Mouse (Mus musculus): ENCODE data around the gene Dpp9.
A peak's percentile ranks its signal among the peaks of the same experiment; 100 is the strongest.

The Dpp9 gene

DNA sequence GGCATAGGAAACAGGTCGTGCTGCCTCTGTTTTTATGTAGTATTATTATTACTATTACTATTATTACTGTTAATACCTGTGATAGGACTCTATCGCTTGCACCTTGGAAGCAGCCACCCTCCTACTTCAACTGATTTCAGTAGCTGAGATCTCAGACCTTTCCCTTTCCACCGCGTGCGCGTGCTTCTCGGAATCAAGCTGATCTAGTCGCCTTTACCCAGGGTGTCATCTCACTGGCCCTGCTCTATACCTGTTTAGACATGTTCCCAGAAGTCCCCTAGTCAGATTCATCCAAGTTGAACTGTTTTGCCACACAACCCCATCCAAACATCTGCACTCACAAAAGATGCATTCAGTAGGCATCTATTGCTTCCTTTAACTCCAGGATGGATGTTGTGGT lies 14.7 kb upstream of the Dpp9 start:
- DNase-seq (ENCODE audit: low read depth, low spot score), result no peak

DNA sequence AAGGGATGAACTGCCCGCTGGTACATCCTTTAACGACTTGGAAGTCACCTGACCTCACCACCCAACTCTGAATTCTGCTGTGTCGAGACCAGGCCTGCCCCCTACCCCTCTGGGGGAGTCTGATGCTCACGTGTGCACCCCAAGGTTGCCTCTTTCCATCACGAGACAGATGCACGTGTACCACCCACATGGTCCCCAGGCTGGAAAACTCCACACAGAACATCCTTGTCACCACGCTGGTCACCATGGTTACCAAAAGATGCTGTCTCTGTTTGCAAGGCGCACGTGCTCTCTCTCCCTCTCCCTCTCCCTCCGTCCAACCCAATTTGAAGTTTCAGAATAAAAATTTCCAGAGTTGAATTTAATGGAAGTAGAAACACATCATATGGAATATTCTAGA lies 11.2 kb upstream of the Dpp9 start:
- DNase-seq (ENCODE audit: low read depth, low spot score), result no peak

DNA sequence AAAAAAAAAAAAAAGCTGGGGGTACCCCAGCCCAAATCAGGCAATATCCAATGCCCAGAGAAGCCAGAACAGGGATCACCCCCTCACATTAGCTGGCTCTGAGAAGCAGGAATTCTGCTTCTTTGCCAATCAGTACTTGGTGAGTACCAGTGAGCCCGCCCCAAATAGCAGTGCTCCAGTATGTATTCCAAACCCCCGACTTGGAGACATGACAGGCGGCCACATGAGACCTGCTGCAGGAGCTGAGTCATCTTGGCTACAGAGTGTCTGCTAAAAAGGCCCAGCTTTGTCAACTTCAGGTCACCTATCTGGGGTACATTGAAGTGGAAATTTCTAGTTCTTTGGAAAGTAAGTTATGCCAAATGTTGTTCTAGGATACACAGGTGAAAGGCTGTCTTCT lies 7.9 kb upstream of the Dpp9 start:
- DNase-seq (ENCODE audit: low read depth, low spot score), result no peak

DNA sequence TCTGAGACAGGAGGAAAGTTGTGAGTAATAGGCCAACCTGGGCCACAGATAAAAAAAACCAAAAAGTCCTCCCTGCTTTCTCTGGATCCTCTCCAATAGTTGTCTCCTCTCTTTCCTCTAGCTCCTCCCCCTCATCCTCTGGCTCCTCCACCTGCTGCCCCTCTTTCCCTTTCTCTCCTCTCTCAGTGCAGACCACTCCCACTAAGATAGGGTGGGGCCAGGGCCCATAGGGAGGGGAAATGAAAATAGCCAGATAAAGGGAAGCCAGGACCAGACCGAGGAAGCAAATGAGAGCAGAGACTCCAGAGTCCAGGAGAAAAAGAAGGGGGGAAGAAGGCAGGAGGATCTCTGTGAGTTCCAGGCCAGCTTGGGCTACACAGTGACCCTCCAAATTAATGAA lies 6.2 kb upstream of the Dpp9 start:
- peak; percentile 85 for DNase-seq (ENCODE audit: low read depth, low spot score)

DNA sequence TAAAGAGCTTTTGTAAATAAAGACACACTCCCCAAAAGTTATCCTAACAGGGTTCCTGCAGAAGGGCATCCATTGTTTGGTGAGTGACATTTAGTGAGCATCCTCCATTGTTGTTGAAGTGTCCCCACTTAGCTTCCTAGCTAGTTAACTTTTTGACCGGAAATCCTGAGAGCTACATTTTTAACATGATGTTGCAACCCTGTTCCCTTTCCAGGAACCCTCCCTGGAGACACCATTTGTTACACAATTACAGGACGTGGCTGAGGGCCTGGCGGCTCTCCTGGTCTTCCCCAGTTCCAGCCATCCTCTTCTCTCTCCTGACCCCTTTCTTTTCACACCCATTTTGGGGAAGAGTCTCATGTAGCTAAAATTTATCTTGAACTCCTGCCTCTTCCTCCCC lies 1.1 kb upstream of the Dpp9 start:
- no peak for DNase-seq (ENCODE audit: low read depth, low spot score)

DNA sequence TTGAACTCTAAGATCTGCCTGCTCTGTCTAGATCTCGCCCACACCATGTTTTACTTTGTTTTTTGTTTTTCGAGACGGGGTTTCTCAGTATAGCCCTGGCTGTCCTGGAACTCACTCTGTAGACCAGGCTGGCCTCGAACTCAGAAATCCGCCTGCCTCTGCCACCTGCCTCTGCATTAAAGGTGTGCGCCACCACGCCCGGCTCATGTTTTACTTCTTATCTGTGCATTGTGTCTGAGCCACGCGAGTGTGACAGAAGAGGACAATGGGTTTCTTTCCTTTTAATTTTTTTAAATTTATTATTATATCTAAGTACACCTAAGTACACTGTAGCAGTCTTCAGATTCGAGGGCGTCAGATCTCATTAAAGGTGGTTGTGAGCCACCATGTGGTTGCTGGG lies 546 bp upstream of the Dpp9 start:
- DNase-seq (ENCODE audit: low read depth, low spot score), result no peak

DNA sequence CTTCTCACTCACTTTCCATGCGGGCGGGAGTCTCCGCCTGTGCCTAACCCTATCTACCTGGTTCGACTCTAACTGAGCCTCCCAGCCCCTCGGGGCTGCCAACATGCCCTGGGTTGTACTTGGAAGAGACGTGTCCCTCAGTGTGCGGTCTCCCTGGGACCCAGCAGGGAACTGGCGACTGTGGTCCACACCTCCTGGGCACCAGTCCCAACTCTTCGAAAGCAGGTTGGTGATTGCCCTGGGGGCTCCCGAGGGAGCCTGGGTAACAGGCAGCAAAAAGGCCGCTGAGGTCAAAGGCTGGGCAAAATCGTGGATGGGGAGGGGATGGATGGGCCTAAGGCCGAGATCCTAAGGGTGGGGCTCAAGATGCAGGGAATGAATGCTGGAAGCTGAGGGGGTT lies 1.0 kb downstream of the Dpp9 start:
- DNase-seq (ENCODE audit: low read depth, low spot score), result no peak

DNA sequence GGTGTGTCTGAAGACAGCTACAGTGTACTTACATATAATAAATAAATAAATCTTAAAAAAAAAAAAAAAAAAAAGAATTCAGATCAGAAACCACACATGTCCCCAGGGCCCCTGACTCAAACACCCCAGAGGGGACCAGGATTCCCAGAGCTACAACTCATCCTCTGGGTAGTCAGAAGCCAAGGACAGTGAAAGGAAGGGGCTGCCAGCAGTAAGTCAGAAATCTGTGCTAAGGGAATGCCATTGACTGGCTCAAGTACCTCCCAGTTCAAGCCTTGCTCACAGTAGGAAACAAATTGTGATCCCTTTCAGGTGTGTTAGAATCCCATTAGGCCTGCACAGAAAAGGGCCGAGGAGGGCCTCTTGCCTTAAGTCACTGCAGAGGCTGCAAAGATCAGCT lies 4.5 kb downstream of the Dpp9 start:
- DNase-seq (ENCODE audit: low read depth, low spot score), result no peak

DNA sequence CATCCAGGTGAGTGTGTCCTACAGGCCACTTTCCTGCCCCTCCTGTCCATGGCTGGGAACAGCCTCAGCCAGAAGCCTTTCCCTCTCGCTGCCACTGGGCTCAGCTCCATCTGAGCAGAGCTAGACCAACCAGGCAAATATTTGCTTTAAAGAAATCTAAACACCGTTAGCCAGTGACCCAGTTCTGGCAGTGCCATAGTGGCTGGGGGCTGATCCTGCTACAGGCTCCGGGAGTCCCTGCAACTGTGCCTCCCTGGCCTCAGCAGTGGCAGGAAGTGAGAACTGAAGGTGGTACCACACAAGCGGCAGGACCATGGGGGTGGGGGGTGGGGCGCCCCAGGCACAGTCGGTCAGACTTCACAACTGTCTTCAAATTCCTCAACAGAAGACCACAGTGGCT lies 6.0 kb downstream of the Dpp9 start:
- DNase-seq (ENCODE audit: low read depth, low spot score), result no peak

DNA sequence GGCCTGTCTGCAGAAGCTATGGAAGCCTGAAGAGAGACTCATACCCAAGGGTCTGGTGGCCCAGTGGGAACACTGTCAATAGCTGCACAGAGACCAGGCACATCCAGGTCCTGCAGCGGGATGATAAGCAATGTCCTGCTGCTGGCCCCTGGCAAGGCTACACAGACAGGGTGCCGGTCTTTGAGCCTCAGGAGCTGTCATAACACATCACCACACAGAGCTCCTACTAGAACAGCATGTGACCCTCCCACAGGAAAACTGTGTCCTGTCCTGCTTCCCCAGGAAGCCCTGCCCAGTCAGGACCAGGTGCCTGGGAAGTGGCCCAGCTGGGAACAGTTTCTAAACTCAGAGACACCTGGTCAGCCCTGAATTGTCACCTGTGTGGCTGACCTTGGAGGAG lies 7.6 kb downstream of the Dpp9 start:
- DNase-seq (ENCODE audit: low read depth, low spot score), result no peak

DNA sequence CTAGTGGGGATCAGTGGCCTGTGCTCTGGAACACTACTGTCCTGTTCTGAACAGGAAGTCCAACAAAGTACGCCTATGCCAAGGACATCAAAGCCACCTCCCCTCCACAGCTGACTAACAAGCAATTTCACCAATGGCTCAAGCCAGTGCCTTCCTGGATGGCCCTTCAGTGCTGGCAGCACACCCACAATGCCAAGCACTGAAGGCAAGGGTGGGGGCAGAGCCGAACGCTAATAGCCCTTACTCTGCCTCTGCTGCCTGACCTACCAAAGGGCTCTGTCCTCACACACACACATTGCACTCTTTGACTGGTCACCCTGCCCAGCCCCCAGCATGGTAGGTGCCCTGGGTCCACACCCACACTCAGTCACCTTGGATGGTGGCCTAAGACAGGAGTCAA lies 9.9 kb downstream of the Dpp9 start:
- no peak for DNase-seq (ENCODE audit: low read depth, low spot score)

DNA sequence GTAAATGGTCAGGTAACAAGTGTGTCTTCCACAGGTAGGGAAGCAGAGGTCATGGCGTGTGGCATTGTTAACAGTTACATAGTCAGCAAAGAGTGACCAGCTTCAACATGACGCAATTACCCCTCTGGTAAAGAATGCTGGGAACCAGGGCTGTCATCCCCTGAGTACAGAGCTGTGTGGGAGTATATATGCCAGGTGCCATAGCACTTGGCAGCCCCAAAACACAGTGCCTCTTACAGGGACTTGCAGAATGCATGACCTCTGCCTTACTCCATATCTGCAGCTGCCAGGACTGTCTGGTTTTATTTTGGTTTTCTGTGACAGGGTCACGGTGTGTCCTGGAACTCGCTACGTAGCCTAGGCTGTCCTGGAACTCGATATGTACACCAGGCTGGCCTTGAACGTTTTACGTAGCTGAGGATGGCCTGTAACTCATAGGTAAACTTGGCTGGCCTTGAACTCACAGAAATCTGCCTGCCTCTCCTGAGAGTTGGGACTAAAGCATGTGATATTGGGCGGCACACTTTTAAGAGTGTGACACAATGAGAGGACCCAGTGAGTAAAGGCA lies 10.7 kb downstream of the Dpp9 start:
- no peak for DNase-seq (ENCODE audit: low read depth, low spot score)

DNA sequence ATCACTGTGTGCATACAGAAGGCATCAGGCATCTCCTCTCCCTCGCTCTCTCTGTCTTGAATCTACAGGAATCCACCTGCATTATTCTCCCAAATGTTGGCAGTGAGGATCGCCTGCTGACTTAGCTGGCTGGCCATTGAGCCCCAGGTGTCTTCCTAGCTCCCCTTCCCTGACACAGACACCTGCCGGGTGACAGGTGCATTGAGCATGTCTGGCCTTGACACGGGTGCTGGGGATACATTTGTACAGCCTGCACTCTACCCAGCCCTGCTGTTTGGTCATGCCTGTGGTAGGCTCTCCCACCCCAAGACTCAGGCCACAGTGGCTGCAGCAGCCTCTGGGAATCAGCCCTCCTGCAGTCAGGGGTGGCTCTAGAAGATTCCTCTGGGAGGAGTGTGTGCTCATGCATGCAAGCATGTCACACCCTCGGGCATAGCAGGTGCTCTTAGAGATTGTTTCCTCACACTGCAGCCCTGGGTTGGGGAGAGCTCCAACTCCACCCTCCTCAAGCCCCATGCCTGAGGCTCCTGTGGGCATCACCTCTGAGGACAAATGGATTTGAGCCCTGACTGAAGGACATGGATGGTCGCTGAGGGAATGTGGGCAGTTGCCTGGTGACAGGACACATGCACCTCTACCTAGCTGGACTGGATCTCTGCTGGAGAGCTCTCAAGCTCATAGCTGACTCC lies 11.6 kb downstream of the Dpp9 start:
- DNase-seq (ENCODE audit: low read depth, low spot score), result no peak

DNA sequence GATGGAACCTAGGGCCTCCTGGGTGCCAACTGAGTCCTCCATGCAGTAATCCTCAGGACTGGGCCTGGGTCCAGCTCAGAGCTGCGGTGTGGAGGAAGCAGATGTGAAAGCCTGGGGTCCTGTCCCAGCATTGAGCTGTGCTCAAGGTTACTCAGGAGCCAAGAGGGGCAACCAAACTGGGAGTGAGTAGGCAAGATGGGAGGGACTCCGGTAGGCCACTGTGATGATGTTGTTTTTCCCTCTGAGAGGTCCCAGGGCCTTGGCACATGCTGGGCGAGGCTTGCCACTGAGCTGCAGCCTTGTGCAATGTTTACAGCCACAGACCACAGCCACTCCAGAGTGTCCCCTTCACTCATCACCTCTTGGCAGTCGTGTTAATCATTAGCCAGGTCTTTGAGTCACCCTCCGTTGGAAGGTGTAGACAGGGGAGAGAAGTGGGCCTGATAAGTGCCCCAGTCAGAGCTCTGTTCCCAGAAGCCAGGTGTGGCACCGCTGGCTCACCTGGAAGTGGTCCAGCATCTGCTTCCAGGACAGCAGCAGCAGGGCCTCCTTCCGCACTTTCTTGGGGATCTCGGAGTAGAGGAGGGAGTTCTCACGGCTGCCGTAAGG lies 12.3 kb downstream of the Dpp9 start:
- no peak for DNase-seq (ENCODE audit: low read depth, low spot score)

DNA sequence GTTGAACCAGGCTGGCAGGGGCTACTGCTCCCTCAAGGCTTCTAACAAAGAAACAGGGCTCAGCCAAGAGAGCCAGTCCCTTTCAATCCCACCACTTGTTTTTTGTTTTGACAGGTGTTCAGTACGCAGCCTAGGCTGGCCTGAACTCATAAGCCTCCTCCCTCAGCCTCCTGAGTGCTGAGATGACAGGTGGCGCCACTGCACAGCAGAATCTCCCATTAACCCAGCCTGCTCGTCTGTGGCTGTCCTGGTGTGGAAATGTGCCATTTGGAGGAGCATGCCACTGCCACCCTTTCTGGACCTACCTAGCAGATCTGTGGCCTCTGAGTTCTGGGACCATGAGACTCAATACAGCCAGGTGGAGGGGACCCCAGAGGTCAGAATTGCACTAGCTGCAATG lies 15.0 kb downstream of the Dpp9 start:
- DNase-seq (ENCODE audit: low read depth, low spot score), result no peak

DNA sequence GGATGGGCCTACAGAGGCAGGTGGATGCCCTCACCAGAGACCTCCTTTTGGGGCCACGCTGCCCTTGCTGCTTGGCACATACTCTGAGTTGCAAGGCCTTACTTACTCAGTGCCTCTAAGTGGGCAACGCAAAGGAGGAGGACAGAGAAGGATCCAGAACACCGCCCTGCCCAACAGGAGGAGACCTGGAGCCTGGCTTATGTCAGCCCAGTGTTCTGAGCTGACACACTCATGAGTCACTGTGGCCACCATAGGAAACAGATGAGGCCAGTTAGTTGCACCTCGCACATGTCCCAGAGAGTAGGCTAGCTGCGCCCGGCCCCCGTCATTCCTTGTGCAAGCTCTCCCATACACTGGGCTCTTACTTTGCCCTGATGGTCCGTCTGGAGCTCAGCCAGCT lies 16.2 kb downstream of the Dpp9 start:
- DNase-seq (ENCODE audit: low read depth, low spot score), result no peak

DNA sequence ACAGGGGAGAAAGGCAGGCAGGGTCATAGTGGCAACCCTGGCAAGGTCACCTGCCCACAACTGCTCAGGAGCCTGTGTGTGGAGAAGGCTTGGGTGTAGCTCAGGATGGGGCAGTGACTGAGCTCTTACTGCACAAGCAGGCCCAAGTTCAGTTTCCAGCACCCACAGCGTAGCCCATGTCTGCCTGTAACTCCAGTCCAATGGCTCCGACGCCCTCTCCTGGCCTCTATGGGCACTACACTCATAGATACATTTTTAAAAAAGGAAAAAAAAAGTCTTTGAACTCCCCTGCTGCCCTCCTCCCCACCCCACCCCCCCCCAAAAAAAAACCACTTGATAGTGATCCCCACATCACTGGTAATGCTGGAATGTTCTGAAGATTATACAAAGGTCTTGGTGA lies 17.1 kb downstream of the Dpp9 start:
- DNase-seq (ENCODE audit: low read depth, low spot score), result peak; percentile 46

DNA sequence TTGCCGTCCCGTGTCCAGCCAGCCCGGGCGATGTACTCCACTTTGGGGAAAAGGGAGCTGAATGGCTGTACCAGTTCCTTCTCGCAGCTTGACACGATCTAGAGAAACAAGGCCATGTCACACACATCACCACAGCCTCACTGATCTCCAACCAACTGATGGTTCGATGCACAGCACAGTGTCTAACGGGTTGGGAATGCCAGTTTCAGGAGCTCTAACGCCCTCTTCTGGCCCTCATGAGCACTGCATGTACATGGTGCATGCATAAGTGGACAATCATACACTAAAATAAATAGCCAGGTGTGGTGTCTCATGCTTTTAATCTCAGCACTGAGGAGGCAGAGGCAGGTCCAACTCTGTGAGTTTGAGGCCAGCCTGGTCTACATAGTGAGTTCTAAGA lies 18.1 kb downstream of the Dpp9 start:
- DNase-seq (ENCODE audit: low read depth, low spot score), result peak; percentile 69

DNA sequence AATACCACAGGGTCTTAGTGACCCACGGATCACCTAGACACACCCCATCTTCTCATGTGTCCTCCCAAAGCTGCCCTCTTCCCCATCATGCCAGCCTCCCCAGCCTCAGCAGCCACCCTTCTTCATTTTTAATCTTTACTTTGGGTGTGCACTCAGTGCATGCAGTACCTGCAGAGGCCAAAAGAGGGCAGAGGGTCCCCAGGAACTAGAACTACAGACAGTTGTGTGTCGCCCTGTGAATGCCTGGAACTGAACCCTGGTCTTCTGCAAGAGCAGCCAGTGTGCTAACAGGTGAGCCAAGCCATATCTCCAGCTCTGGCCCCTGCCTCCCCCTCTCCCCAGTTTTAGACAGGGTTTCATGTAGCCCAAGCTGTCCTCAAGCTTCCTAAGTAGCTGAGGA lies 21.8 kb downstream of the Dpp9 start:
- DNase-seq (ENCODE audit: low read depth, low spot score), result peak; percentile 65

DNA sequence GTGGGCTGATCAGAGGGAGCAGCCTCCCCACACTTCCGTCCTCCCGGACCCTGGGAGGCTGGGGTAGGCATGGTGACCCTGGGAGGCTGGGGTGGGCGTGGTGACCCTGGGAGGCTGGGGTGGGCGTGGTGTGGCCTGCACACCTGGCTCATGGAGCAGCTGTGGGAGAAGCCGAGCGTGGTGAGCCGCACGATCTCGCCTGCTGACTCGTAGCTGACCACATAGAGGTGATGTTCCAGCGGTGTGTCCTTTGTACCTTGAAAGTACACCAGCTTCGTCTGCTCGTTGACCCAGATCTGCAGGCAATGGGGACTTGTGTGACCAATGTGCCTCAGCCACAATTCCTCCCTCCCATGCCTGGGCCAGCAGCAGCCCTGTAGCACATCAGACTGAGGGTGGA lies 23.9 kb downstream of the Dpp9 start:
- no peak for DNase-seq (ENCODE audit: low read depth, low spot score)

DNA sequence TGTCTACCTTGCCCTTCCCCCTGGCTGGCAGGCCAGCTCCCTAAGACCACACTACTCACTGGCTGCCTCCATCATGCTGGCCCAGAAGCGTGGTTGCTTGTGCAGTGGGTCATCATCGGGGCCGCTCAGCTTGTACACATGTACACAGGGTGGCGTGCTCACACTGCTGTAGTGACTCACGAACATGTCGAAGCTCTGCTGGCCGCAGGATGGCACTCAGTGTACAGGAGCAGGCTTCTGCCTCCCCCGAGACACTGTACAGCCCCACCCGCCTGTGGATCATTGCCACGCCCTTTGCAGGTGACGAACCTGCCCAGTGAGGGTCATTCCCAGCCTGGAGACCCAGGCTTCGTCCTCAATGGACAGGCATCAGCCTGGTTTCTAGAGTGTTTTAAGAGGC lies 24.3 kb downstream of the Dpp9 start:
- DNase-seq (ENCODE audit: low read depth, low spot score), result no peak

DNA sequence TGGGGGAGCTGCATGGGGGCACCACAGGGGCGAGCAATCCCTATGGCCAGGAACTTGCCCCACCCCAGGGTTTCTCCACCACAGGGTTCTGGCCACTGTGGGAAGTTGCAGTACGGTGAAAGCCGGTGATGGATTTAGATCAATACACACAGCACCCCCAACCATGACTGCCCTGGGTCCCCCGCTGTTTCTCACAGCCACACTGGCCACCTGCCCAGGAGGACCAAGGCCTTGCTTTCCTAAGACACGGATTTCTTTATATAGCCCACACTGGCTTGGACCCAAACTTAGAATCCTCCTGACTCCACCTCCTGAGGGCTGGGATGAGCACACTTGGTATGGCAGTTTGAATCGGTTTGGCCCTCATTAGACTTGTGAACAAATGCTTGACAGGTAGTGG lies 27.4 kb downstream of the Dpp9 start:
- no peak for DNase-seq (ENCODE audit: low read depth, low spot score)

DNA sequence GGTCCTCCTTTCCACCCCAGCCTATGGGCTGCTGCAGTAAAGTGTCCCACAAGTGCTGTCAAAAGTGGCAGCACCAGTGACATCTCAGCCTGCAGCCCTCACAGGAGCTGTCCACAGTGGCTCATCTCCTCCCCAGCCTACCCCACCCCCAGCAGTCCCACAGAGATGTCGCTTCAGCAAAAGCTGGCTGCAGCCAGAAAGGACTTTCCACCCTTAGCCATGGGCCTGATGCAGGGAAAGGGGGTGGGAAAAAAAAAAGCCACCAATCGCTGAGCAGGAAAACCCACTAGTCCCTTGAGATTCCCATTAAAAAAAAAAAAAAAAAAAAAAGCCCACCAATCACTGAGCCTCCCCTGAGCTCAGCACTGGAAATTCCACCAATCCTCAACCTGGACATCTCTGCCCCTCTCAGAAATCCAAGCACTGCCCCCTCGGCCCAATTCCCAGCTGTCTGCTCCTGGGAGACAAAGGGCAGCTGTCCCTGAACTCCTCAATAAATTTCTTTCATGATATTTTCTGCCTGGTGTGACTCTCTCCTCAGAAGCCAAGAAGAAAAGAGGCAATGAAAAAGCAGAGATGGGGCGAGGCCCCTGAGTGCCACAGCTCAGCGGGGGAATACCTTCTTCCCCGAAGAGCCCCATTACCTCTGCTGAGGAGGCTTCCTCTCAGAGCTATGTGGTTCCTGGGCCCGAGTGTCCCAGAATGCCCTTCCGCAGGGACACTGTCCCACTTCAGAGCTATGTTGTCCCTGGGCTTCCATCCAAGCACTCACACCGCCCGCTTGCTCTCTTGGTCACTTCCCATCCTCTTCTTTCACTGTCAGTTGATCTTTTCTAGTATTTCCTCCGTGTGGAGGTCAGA lies 33.2 kb downstream of the Dpp9 start:
- DNase-seq (ENCODE audit: low read depth, low spot score), result peak; percentile 55
